Mouse (Mus musculus): ENCODE data around the gene Hepacam2.
A peak's percentile ranks its signal among the peaks of the same experiment; 100 is the strongest.
"Not testable (repeated sequence)": the region's sequence is repeated elsewhere in the genome, so short reads cannot be mapped to it uniquely, and the experiment has no call there.

Gene Hepacam2

DNA sequence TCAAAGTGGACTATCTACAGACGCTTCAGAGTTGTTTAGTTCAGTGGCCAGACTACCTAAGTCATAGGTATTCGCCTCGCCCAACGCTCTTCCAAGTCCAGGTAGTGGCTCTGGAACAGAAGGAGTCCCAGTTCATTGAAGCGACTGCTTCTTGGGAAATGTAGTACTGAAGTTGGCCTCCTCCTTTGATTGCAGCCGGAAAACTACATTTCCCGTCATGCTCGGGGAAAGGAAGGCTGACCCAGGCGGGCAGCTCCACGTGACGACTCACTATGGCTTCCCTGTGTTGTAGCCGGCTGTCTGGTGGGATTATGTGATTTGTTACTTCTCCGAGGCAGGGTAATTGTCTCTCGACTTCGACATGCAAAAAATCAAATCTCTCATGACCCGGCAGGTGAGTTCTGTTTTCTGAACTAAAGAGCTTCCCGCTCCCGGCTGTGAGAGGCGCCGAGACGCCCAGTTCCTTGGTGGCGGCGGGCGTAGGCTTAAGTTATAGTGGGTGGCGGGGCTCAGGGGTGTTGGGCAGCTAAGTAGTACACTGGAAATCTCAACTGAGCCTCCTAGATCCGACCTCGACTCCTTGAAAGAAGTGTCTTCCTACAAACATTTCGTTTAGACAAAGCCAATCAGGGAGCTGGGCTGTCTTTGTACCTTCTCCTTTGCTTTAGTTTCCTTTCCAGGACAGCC lies at the start of gene Hepacam2, which contains the start of gene Vps50:
Gene Hepacam2 (minus strand): TSS at position 137 of the 687 bp plus-strand sequence.
Gene Vps50 (plus strand): TSS at position 221 of the 687 bp plus-strand sequence.
- DNase-seq (ENCODE audit: low read depth, low spot score): peak; percentile 89

DNA sequence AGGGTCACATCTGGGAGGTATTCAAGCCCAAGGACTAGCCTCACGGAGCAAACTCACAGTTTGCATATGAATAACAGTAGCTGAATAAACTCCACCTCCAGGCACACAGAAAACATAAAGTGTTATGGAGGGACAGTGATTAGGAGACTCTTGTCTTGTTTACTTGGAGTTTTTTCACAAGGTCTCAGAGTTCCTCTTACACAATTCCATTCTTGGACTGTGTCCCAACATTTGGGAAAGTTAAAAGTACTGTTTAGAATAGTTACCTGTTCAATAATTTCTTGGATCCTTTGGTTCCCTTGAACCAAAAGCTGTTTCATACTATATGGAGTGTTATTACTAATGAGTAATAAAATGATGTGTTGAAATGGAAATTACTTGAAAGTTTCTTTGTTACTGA lies 46.9 kb upstream of the Hepacam2 start:
- DNase-seq (ENCODE audit: low read depth, low spot score): no peak

- DNase-seq (ENCODE audit: low read depth, low spot score): no peak
Observed at GRCm38 (mm10) chr6:3543862-3544261, 45.8 kb upstream of the Hepacam2 start.

- no peak for DNase-seq (ENCODE audit: low read depth, low spot score)
Observed at GRCm38 (mm10) chr6:3539470-3539869, 41.4 kb upstream of the Hepacam2 start.

GRCm38 (mm10) chr6:3536048-3536447 lies 38.0 kb upstream of the Hepacam2 start:
- DNase-seq (ENCODE audit: low read depth, low spot score): no peak

DNA sequence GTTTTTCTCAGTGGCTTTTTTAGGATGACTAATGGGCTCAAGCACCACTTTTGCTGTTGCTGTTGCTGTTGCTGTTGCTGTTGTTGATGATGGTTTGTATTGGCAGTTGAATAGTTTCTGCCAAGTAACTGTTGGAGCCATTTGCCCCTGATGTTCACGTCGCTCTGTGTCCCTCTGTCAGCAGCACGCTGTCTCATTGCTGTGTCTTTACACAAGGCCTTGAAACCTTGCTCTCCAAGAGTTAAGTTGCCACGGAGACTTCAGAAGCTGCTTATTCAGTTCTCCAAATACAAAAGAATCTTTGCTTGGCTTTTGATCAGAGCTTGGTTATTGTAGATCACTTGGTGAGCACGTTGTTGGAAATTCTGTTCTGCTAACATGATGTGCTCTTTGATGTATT lies 33.3 kb upstream of the Hepacam2 start:
- no peak for DNase-seq (ENCODE audit: low read depth, low spot score)

GRCm38 (mm10) chr6:3528198-3528597 lies 30.1 kb upstream of the Hepacam2 start:
- DNase-seq (ENCODE audit: low read depth, low spot score): no peak

GRCm38 (mm10) chr6:3512611-3513010 lies 14.5 kb upstream of the Hepacam2 start:
- no peak for DNase-seq (ENCODE audit: low read depth, low spot score)

DNA sequence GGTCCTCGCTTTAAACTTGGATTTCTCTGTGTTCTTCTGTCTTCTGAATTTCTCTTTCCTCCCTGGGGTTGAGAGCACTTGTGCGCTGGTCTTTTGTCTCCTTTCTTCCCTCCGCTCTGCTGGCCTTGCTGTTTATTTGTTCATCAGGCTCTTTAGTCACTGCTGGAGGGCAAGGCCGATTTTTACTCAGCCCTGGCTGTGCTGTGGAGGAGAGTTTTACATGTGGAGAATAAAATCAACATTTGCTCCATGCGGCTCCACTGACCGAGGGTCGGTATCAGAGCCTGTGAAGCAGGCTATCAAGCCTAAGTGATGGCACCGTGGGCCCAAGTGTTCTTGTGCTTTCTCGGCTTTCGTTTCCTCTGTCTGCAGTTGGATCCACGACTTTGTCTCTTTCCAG lies 13.5 kb upstream of the Hepacam2 start:
- DNase-seq (ENCODE audit: low read depth, low spot score): no peak

DNA sequence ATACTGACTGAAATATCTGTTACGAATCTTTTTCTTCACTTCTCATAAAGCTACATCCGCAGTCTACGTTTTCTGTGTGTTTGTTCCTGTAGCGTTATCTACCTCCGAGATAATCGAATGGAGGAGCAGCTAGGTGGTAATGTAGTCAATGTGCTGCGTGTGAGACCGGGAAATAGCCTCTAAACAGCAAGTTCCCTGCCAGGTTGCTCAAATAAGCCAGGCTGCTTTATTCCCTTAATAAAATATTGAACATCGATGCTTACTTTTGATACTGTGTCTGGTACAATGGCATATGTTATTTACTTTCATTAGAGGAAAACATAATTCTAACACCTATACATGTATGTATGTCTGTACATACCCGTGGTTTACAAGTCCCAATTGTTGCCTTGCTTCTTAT lies 13.0 kb upstream of the Hepacam2 start:
- no peak for DNase-seq (ENCODE audit: low read depth, low spot score)

DNA sequence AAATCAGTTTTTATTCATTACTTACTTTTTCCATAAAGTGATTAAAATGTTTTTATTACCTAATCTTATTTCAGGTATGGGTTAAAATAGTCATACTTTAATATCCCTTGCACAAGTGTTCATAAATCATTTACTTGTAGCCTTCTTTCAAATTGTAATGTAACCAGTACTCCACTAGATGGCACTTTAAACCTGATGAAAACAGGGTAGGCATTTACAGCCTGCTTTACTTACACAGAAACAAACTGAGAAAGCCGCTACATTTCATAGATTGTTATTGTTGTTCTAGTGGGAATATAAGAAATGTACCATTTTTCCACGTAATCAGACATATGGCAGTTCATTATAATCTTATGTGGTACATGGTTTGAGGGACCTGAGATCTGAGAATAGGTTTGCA lies 11.7 kb upstream of the Hepacam2 start:
- DNase-seq (ENCODE audit: low read depth, low spot score): peak; percentile 46

- DNase-seq (ENCODE audit: low read depth, low spot score): not testable (repeated sequence)
Observed at GRCm38 (mm10) chr6:3508151-3508550, 10.1 kb upstream of the Hepacam2 start.

DNA sequence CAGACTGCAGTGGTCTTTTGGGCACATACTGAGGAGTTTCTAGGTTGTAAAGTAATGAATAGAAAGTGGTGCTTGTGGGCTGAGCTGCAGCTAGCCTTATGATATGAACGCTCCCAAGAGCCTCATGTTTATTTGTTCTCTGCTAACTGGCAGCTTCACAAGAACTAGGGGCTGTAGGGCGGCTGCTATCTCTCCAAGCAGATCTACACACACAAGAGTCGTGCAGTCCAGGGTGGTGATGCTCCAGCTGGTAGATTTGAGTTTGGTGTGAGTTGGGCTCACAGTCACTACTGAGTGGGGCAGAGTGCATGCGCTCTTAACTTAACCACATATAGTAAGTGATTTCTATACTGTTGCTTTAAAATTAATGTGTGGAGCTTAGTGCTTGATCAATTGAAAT lies 9.0 kb upstream of the Hepacam2 start:
- DNase-seq (ENCODE audit: low read depth, low spot score): no peak

DNA sequence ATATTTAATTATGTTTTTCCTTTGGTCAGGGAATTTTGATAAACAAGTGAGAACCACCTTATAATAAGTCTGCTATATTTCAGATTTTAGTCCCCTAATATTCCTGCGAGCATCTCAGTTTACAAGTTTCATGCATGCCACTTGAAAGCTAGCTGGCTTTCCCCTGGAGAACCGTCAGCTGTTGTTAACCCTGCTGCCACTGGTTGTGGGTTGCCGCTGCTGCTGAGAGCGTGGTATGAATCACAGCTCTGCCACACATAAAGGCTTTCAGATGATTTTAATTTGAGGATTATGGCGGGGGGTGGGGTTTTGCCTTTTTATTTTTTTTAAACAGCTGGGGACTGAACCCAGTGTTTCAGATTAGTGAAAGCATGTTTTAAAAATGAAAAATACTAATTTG lies 7.2 kb upstream of the Hepacam2 start:
- DNase-seq (ENCODE audit: low read depth, low spot score): no peak

GRCm38 (mm10) chr6:3500286-3500685 lies 2.2 kb upstream of the Hepacam2 start:
- DNase-seq (ENCODE audit: low read depth, low spot score): no peak

GRCm38 (mm10) chr6:3496210-3496609 lies 1.9 kb downstream of the Hepacam2 start:
- peak; percentile 52 for DNase-seq (ENCODE audit: low read depth, low spot score)

- DNase-seq (ENCODE audit: low read depth, low spot score): no peak
Observed at GRCm38 (mm10) chr6:3494285-3494684, 3.8 kb downstream of the Hepacam2 start.

GRCm38 (mm10) chr6:3487355-3487754 lies 10.7 kb downstream of the Hepacam2 start:
- no peak for DNase-seq (ENCODE audit: low read depth, low spot score)

GRCm38 (mm10) chr6:3485133-3485532 lies 13.0 kb downstream of the Hepacam2 start:
- no peak for DNase-seq (ENCODE audit: low read depth, low spot score)

DNA sequence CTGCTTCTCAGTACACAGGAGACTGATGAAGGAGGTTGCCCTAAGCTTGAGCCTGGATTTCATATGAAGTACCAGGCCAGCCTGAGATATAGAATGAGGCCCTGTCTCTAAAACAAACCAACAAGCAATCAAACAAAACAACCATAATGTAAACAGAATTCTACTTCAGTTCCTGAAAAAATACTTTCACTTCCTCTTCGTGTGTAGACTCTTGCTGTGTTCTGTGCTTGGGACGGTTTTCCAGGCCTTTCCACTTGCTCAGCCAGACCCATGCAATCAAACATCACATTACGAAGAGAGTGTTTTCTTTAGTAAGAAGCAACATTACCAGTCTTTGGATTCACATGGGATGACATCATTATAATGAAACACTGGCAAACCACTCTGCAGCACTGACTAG lies 16.4 kb downstream of the Hepacam2 start:
- DNase-seq (ENCODE audit: low read depth, low spot score): no peak

- DNase-seq (ENCODE audit: low read depth, low spot score): no peak
Observed at GRCm38 (mm10) chr6:3479853-3480252, 18.2 kb downstream of the Hepacam2 start.

GRCm38 (mm10) chr6:3476299-3476698 lies 21.8 kb downstream of the Hepacam2 start:
- DNase-seq (ENCODE audit: low read depth, low spot score): no peak

GRCm38 (mm10) chr6:3470706-3471105 lies 27.4 kb downstream of the Hepacam2 start:
- DNase-seq (ENCODE audit: low read depth, low spot score): no peak

GRCm38 (mm10) chr6:3468627-3469026 lies 29.5 kb downstream of the Hepacam2 start:
- DNase-seq (ENCODE audit: low read depth, low spot score): no peak

Data from CD4-positive helper T cell, adult 2 months (primary cell).